Mouse (Mus musculus): ENCODE measurements around the gene Sln. TPM values are rescaled to one million over a fixed set of nuclear protein-coding genes. Genes with fewer than 3 reads are reported as not detected.

Sln gene
- total and polyA plus RNA-seq, 3 experiments: not detected

DNA sequence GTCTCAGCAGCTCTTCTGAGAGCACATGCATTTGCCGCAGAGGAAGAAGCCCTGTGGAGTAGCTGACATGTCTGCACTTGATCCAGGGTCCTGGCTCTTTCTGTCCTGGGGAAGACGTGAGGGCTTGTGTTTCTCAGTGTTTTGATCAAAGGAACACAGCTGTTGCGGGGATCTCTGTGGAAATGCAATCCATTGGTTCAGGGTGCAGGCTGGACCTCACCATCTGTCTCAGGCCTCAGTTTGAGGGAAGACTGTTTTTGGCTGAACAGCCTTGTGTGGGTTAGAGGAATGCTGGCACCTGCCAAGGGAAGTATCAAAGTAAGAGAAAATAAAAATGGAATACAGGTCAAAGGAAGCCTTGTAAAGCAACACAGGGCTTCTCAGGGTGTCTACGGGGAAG, 14.0 kb upstream of the Sln start:
- H3K36me3 ChIP-seq (replicated peaks in 1 of 2; ENCODE audit: control insufficient read depth in 1 of 2, insufficient read depth in 1 of 2, low read length in 1 of 2): no peaks in the 10 kb centered on the region
- H3K4me2 ChIP-seq (ENCODE audit: insufficient read depth, low read depth, poor library complexity, severe bottlenecking): no peak overlapping the region
- no peak for DNase-seq (ENCODE audit: extremely low read depth)
- H3K9ac ChIP-seq (ENCODE audit: insufficient read depth, low read depth): no peak overlapping the region
- H3K4me1 ChIP-seq (ENCODE audit: control insufficient read depth in 1 of 2, insufficient read depth in 2 of 2): 0 out of 4 replicates have a peak, but pooled peaks cover 0 to 3% of the 10 kb centered on the region in 2 experiments
- H3K4me3 ChIP-seq (replicated peaks in 1 of 3; ENCODE audit: low read depth in 2 of 3, low read length in 2 of 3, poor library complexity in 1 of 3): no peak overlapping the region
- no peak overlapping the region for H3K27ac ChIP-seq (ENCODE audit: insufficient read depth, low read depth)
- TF ChIP-seq NELFE (IDR thresholded peaks at IDR 0.05; ENCODE audit: low read depth, low read length) (no peak), ZMIZ1 (IDR thresholded peaks at IDR 0.05; ENCODE audit: low read depth, low read length) (no peak)
- dilution Hi-C loops (cut with MboI; ENCODE audit: extremely low pct_ligation_motif_present, extremely low pct_unique_long_range_greater_than_20kb, low sequenced_read_pairs): no loop called here
- no peaks in the 10 kb centered on the region for H3K27me3 ChIP-seq (replicated peaks)
- in situ Hi-C loops (cut with MboI; ENCODE audit: low pct_ligation_motif_present, low pct_unique_long_range_greater_than_20kb, low sequenced_read_pairs): no loop called here
- H3K79me2 ChIP-seq (replicated peaks; ENCODE audit: control insufficient read depth, extremely low read depth, insufficient read depth, poor library complexity, severe bottlenecking): no peaks in the 10 kb centered on the region
- H3K9me3 ChIP-seq (replicated peaks; ENCODE audit: low read length): no peaks in the 10 kb centered on the region

DNA sequence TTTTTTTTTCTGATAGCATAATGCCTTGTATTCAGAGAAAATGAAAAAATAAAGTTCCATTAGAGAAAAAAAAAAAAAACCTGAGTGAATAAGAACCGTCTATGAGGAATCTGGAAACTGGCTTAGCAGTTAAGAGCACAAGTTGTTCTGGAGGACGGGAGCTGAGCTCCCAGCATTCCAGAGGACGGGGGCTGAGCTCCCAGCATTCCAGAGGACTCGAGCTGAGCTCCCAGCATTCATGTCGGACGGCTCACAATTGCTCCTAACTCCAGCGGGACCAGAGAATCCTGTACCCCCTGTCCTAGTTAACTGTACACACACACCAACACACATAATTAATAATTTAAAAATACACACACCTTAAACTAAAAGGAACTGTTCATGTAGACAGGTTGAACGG, 11.1 kb upstream of the Sln start:
- Histone ChIP-seq H3K9ac (ENCODE audit: insufficient read depth, low read depth) (no peak overlapping the region), H3K4me2 (ENCODE audit: insufficient read depth, low read depth, poor library complexity, severe bottlenecking) (no peak overlapping the region), H3K27me3 (replicated peaks) (no peaks in the 10 kb centered on the region), H3K36me3 (replicated peaks in 1 of 2; ENCODE audit: control insufficient read depth in 1 of 2, insufficient read depth in 1 of 2, low read length in 1 of 2) (no peaks in the 10 kb centered on the region), H3K27ac (ENCODE audit: insufficient read depth, low read depth) (no peak overlapping the region), H3K4me1 (ENCODE audit: control insufficient read depth in 1 of 2, insufficient read depth in 2 of 2) (no peaks in the 10 kb centered on the region), H3K4me3 (replicated peaks in 1 of 3; ENCODE audit: low read depth in 2 of 3, low read length in 2 of 3, poor library complexity in 1 of 3) (no peak overlapping the region), H3K9me3 (replicated peaks; ENCODE audit: low read length) (no peaks in the 10 kb centered on the region), H3K79me2 (replicated peaks; ENCODE audit: control insufficient read depth, extremely low read depth, insufficient read depth, poor library complexity, severe bottlenecking) (no peaks in the 10 kb centered on the region)
- DNase-seq (ENCODE audit: extremely low read depth): no peak
- TF ChIP-seq NELFE (IDR thresholded peaks at IDR 0.05; ENCODE audit: low read depth, low read length): no peak
- TF ChIP-seq TCF12 (IDR thresholded peaks at IDR 0.05; ENCODE audit: low read depth, low read length): no peak
- TF ChIP-seq CHD1 (IDR thresholded peaks at IDR 0.05; ENCODE audit: low read depth, low read length): no peak
- TF ChIP-seq ZNF384 (IDR thresholded peaks at IDR 0.05; ENCODE audit: low read depth, low read length): no peak; the same call in 1 of the 2 replicates
- TF ChIP-seq IRF4 (IDR thresholded peaks at IDR 0.05; ENCODE audit: low read depth, low read length): no peak
- TF ChIP-seq USF2 (conservative IDR thresholded peaks at IDR 0.05; ENCODE audit: low read depth, low read length): no peak
- no peak for TF ChIP-seq GABPA (IDR thresholded peaks at IDR 0.05; ENCODE audit: insufficient replicate concordance, low read depth, low read length)
- no peak for TF ChIP-seq RAD21 (IDR thresholded peaks at IDR 0.05; ENCODE audit: low read depth, low read length)
- TF ChIP-seq NRF1 (IDR thresholded peaks at IDR 0.05; ENCODE audit: low read depth, low read length): no peak
- TF ChIP-seq MAZ (IDR thresholded peaks at IDR 0.05; ENCODE audit: low read depth, low read length): no peak
- no peak for TF ChIP-seq MAX (IDR thresholded peaks at IDR 0.05; ENCODE audit: low read length)
- TF ChIP-seq KAT2A (IDR thresholded peaks at IDR 0.05; ENCODE audit: insufficient replicate concordance, low read length): no peak
- in situ Hi-C loops (cut with MboI; ENCODE audit: low pct_ligation_motif_present, low pct_unique_long_range_greater_than_20kb, low sequenced_read_pairs) (no loop called here), dilution Hi-C loops (cut with MboI; ENCODE audit: extremely low pct_ligation_motif_present, extremely low pct_unique_long_range_greater_than_20kb, low sequenced_read_pairs) (no loop called here)

DNA sequence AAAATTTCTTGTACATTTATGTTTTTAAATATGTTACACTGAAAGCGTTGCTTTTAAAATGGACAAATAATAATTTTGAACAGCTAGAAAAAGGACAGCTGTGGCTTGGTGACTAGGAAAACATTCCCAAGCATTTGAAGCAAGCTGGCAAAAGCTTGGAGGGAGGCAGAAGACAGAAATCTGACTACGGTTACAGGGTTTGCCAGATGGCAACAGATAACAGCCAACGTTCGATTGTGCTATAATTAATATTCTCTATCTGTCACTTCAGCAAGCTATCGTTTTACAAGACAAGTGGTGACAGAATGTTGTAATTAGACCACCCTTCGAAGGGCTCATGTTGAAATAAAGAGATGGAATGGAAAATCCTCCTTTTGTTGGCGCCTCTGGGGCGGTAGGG, 1.4 kb upstream of the Sln start:
- no peak for DNase-seq (ENCODE audit: extremely low read depth)

More for the DNA sequence above, 1.4 kb upstream of the Sln start:
- no peak overlapping the region for H3K4me3 ChIP-seq (replicated peaks in 1 of 3; ENCODE audit: low read depth in 2 of 3, low read length in 2 of 3, poor library complexity in 1 of 3)
- in situ Hi-C loops (cut with MboI; ENCODE audit: low pct_ligation_motif_present, low pct_unique_long_range_greater_than_20kb, low sequenced_read_pairs) (no loop called here), dilution Hi-C loops (cut with MboI; ENCODE audit: extremely low pct_ligation_motif_present, extremely low pct_unique_long_range_greater_than_20kb, low sequenced_read_pairs) (no loop called here)
- H3K4me1 ChIP-seq (ENCODE audit: control insufficient read depth in 1 of 2, insufficient read depth in 2 of 2): no peaks in the 10 kb centered on the region
- no peaks in the 10 kb centered on the region for H3K9me3 ChIP-seq (replicated peaks; ENCODE audit: low read length)
- H3K27me3 ChIP-seq (replicated peaks): no peaks in the 10 kb centered on the region
- TF ChIP-seq ETS1 (conservative IDR thresholded peaks at IDR 0.05; ENCODE audit: low read depth, low read length) (no peak), BHLHE40 (IDR thresholded peaks at IDR 0.05; ENCODE audit: low read depth, low read length) (no peak), HCFC1 (IDR thresholded peaks at IDR 0.05; ENCODE audit: low read depth, low read length) (no peak), NELFE (IDR thresholded peaks at IDR 0.05; ENCODE audit: low read depth, low read length) (no peak), JUN (IDR thresholded peaks at IDR 0.05; ENCODE audit: insufficient read depth, low read depth, low read length) (no peak), UBTF (IDR thresholded peaks at IDR 0.05; ENCODE audit: low read depth, low read length) (no peak), KAT2A (IDR thresholded peaks at IDR 0.05; ENCODE audit: insufficient replicate concordance, low read length) (no peak), ZKSCAN1 (IDR thresholded peaks at IDR 0.05; ENCODE audit: borderline replicate concordance, low read depth, low read length) (no peak), USF1 (IDR thresholded peaks at IDR 0.05; ENCODE audit: low read depth, low read length) (no peak)
- no peak overlapping the region for H3K4me2 ChIP-seq (ENCODE audit: insufficient read depth, low read depth, poor library complexity, severe bottlenecking)
- no peak overlapping the region for H3K27ac ChIP-seq (ENCODE audit: insufficient read depth, low read depth)
- H3K36me3 ChIP-seq (replicated peaks in 1 of 2; ENCODE audit: control insufficient read depth in 1 of 2, insufficient read depth in 1 of 2, low read length in 1 of 2): no peaks in the 10 kb centered on the region
- H3K79me2 ChIP-seq (replicated peaks; ENCODE audit: control insufficient read depth, extremely low read depth, insufficient read depth, poor library complexity, severe bottlenecking): no peaks in the 10 kb centered on the region
- H3K9ac ChIP-seq (ENCODE audit: insufficient read depth, low read depth): no peak overlapping the region

All from CH12.LX (cell line).